Mouse (Mus musculus) hindbrain, embryonic 15.5 days (tissue): ENCODE measurements around the gene A830031A19Rik. TPM values are rescaled to one million over a fixed set of nuclear protein-coding genes. Genes with fewer than 3 reads are reported as not detected.
A peak's percentile ranks its signal among the peaks of the same experiment; 100 is the strongest.

Source experiments
- ATAC-seq: fragments of 200-750 bp; cut with Nextera tagmentation; 2 replicates; pipeline ENCODE4 v1.8.0; 2017; ENCODE audit warnings: low read depth, moderate number of reproducible peaks, moderate TSS enrichment; ENCODE audit not compliant: low FRiP score
- H3K27ac ChIP-seq: fragments of 300-500 bp; sonication (generic); replicated peaks from 2 replicates; pipeline ENCODE4 v1.5.1; 2015; ENCODE audit warnings: mild to moderate bottlenecking, inconsistent platforms
- H3K27me3 ChIP-seq: fragments of 300-500 bp; sonication (generic); 2 replicates; pipeline ENCODE4 v1.6.1; 2015; ENCODE audit warnings: control low read depth, inconsistent platforms
- H3K36me3 ChIP-seq: fragments of 300-500 bp; sonication (generic); 2 replicates; pipeline ENCODE4 v1.6.1; 2015; ENCODE audit warnings: control low read depth, inconsistent platforms
- H3K4me1 ChIP-seq: fragments of 300-500 bp; sonication (generic); replicated peaks from 2 replicates; pipeline ENCODE4 v1.6.1; 2015; ENCODE audit warnings: control low read depth, inconsistent platforms
- H3K4me2 ChIP-seq: fragments of 300-500 bp; sonication (generic); 2 replicates; pipeline ENCODE4 v1.6.1; 2015; ENCODE audit warnings: moderate library complexity, mild to moderate bottlenecking, inconsistent platforms
- H3K4me3 ChIP-seq: fragments of 300-500 bp; sonication (generic); 2 replicates; pipeline ENCODE4 v1.5.1; 2015; ENCODE audit warnings: mild to moderate bottlenecking, inconsistent platforms
- H3K9ac ChIP-seq: fragments of 300-500 bp; sonication (generic); 2 replicates; pipeline ENCODE4 v1.6.1; 2015; ENCODE audit warnings: inconsistent platforms
- H3K9me3 ChIP-seq: fragments of 300-500 bp; sonication (generic); 2 replicates; pipeline ENCODE4 v1.6.1; 2016; ENCODE audit warnings: control low read depth, inconsistent platforms
- WGBS: fragments of 180-500 bp; shearing (Covaris S2); methylation state at CpG from one replicate; pipeline ENCODE4 v1.1.7; 2015; 5-methylcytosine and 5-hydroxymethylcytosine counted together
- polyA plus RNA-seq: library from polyadenylated mRNA; unstranded; fragments of >200 nt; fragmentation: Nextera tagmentation; extraction: Ambion mirVana; gene quantifications from 2 replicates; pipeline ENCODE4 v1.2.1, GENCODE M21; 2015

Gene A830031A19Rik
- polyA plus RNA-seq, 1 experiment from 2014 or later = not detected

DNA sequence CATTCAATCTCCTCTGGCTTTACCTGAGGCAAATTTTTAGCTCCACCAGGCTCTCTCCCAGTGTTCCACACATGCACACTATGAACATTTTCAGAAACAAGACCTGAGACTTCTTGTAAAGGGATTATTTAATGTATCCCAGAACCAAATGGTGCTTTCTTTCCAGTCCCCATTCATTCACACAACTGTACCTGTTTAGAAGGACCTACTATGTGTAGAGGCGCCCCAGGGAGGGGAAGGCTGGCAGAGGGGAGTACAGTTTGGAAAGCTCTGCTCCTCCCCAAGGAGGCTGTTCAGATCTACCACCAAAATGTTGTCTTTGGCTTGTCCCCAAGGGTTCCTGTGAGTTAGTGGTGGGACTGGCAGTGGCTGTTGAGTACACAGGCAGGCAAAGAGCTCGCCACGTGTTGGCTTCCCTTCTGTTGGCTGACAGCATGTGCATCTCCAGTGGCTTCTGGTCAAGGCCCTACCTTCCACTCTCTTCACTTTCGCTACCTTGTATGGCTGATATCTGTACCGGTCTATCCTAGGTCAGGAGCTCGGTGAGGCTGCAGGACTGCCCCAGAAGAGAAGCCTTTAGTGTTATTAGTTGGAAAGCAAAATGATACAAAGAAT is 28.4 kb upstream of the A830031A19Rik start:
- H3K27ac ChIP-seq = no peak overlapping the region
- no peak overlapping the region for H3K4me3 ChIP-seq
- no peaks in the 10 kb centered on the region for H3K9me3 ChIP-seq
- ATAC-seq = no peak
- no peaks in the 10 kb centered on the region for H3K27me3 ChIP-seq
- peaks cover 62% of the 10 kb centered on the region for H3K4me1 ChIP-seq
- 72% methylated on average over 6 of the region's 6 CpGs for WGBS
- no peak overlapping the region for H3K9ac ChIP-seq
- 0 out of 2 replicates have a peak overlapping the region, but pooled peaks have one; percentile 11 for H3K4me2 ChIP-seq
- H3K36me3 ChIP-seq = no peaks in the 10 kb centered on the region

GRCm38 (mm10) chr11:24102372-24102771 is 27.5 kb upstream of the A830031A19Rik start:
- Histone ChIP-seq H3K9me3 (no peaks in the 10 kb centered on the region), H3K27ac (no peak overlapping the region), H3K27me3 (no peaks in the 10 kb centered on the region), H3K4me3 (no peak overlapping the region), H3K4me2 (no peak overlapping the region), H3K36me3 (no peaks in the 10 kb centered on the region), H3K4me1 (peaks cover 65% of the 10 kb centered on the region), H3K9ac (no peak overlapping the region)
- no peak for ATAC-seq
- 59% methylated on average over 2 of the region's 2 CpGs for WGBS

DNA sequence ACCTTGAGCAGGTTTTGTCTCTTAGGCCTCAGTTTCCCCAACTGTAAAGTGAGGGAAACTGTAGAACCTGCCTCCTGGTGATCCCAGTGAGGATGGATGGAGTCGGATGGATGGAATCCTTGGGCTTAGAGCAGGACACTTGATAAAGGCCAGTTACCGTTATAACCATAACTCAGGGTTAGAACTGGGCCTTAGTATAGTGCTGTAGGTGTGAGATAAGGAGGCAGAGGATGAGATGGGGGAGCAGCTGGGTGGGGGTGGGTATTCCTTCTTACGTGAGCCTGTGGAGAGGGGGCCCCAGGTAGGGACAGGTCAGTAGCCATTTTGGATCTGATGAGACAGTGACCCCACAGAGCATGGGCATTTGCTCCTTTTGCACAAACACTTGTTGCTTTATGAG is 26.8 kb upstream of the A830031A19Rik start:
- Histone ChIP-seq H3K9me3 (no peaks in the 10 kb centered on the region), H3K27ac (no peak overlapping the region), H3K27me3 (no peaks in the 10 kb centered on the region), H3K4me3 (no peak overlapping the region), H3K36me3 (no peaks in the 10 kb centered on the region), H3K4me2 (no peak overlapping the region), H3K4me1 (peaks cover 68% of the 10 kb centered on the region), H3K9ac (no peak overlapping the region)
- no peak for ATAC-seq
- WGBS = 87% methylated on average over 3 of the region's 3 CpGs

DNA sequence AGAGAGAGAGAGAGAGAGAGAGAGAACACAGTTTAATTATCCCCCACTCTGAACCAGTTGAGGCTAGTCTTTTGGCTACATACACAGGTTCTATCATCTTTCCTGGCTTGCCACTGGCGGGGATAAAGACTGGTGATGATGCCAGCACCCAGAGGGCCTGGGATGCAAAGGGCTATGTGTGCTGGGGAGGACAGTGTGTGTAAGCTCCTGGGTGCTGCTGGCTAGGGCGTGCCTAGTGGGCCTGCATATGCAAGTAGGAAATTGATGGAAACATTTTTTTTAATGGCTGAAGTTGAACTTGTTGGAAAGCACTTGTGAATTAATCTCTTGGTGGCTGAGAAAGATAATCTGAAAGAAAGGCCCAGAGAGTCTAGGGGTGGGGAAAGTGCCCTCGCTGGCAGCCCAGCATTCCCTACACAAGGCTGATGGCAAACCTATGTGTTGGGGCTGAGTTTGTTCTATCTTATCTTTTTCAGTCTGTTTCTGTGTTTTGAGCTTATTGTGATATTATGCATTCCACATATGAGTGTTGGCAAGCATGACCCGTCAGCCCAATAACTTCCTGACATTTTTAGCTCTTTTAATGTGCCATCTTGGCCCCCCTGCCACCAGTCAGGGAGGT is 25.7 kb upstream of the A830031A19Rik start:
- ATAC-seq = peak; percentile 36; the same call in 1 of the 2 replicates
- Histone ChIP-seq H3K4me2 (peak overlapping the region; percentile 13), H3K9me3 (no peaks in the 10 kb centered on the region), H3K36me3 (no peaks in the 10 kb centered on the region), H3K4me3 (no peak overlapping the region), H3K27me3 (no peaks in the 10 kb centered on the region), H3K27ac (no peak overlapping the region), H3K4me1 (peaks cover 74% of the 10 kb centered on the region), H3K9ac (no peak overlapping the region)
- 43% methylated on average over 4 of the region's 4 CpGs for WGBS

- Histone ChIP-seq H3K4me1 (peaks cover 81% of the 10 kb centered on the region), H3K27ac (0 out of 2 replicates have a peak overlapping the region, but pooled peaks have one; percentile 5), H3K4me2 (peak overlapping the region; percentile 41), H3K4me3 (no peak overlapping the region), H3K9me3 (no peaks in the 10 kb centered on the region), H3K9ac (peak overlapping the region; percentile 28; the same call in 1 of the 2 replicates), H3K27me3 (no peaks in the 10 kb centered on the region), H3K36me3 (no peaks in the 10 kb centered on the region)
- ATAC-seq = peak; percentile 40; the same call in 1 of the 2 replicates
- WGBS = 12% methylated on average over 7 of the region's 7 CpGs
Measured at GRCm38 (mm10) chr11:24099886-24100293, 25.0 kb upstream of the A830031A19Rik start.

DNA sequence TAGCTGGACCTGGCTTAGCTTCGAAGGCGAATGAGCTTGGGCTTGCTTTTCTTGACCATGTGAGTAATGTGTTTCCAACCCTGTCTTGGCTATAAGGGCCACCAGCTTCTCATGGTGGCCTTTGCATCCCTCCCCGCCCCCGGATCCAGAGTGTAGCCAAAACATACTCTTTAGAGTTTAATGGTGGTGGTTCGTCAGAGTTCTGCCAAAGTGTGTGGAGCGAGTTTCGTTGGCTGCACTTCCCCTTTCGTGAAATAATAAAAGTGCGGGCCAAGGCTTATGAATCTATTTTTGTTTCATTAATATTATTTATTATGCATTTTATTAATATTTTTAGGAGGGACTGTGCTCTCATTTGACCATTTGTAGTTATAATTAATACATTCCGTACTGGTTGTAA is 24.4 kb upstream of the A830031A19Rik start:
- Histone ChIP-seq H3K9me3 (no peaks in the 10 kb centered on the region), H3K4me3 (no peak overlapping the region), H3K4me2 (peak overlapping the region; percentile 41), H3K27me3 (no peaks in the 10 kb centered on the region), H3K27ac (no peak overlapping the region), H3K4me1 (peaks cover 87% of the 10 kb centered on the region), H3K36me3 (no peaks in the 10 kb centered on the region), H3K9ac (no peak overlapping the region)
- WGBS = 73% methylated on average over 10 of the region's 10 CpGs
- no peak for ATAC-seq

DNA sequence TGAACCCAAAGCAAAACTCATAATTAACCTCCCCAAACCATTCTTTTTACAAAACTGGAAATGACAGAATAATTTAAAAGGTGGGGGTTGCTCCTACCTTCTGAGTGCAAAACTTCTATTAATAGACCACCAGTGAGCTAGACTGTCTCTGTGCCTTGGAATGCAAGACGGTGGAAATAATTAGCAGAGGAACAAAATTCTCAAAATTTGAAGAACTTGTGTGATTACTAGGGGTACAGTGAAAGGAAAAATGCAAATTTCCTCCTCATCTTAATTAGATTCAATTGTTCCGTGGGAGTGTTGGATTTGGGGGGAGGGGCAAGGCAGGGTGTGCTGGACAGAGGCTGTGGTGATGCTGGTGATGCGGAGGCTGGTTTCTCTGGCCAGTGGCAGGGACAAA is 23.8 kb upstream of the A830031A19Rik start:
- no peak overlapping the region for H3K4me3 ChIP-seq
- H3K9me3 ChIP-seq = no peaks in the 10 kb centered on the region
- H3K4me1 ChIP-seq = peaks cover 91% of the 10 kb centered on the region
- peak overlapping the region; percentile 28 for H3K4me2 ChIP-seq
- H3K36me3 ChIP-seq = no peaks in the 10 kb centered on the region
- H3K27me3 ChIP-seq = no peaks in the 10 kb centered on the region
- 0 out of 2 replicates have a peak overlapping the region, but pooled peaks have one; percentile 1 for H3K27ac ChIP-seq
- ATAC-seq = no peak
- 26% methylated on average over 3 of the region's 3 CpGs for WGBS
- H3K9ac ChIP-seq = no peak overlapping the region

DNA sequence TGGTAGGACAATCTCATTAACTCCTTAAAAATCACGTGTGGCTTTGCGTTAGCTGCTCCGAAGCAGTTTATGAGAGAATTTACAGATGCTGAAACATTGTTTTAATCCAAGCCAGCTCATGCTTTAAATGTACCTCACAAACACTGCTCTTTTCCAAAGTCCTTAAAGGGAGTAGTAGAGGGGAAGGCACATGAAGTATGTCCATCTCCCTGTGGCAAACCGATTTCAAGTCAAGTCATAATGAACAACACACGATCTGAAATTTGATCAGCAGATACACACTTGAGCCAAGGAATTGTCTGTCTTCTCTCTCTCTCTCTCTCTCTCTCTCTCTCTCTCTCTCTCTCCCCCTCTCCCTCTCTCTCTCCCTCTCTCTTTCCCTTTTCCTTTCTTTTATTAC is 23.2 kb upstream of the A830031A19Rik start:
- Histone ChIP-seq H3K4me1 (peaks cover 91% of the 10 kb centered on the region), H3K4me3 (no peak overlapping the region), H3K4me2 (peak overlapping the region; percentile 48), H3K36me3 (no peaks in the 10 kb centered on the region), H3K27ac (no peak overlapping the region; the same call in 1 of the 2 replicates), H3K27me3 (no peaks in the 10 kb centered on the region), H3K9ac (no peak overlapping the region), H3K9me3 (no peaks in the 10 kb centered on the region)
- WGBS = 53% methylated on average over 5 of the region's 5 CpGs
- no peak for ATAC-seq

DNA sequence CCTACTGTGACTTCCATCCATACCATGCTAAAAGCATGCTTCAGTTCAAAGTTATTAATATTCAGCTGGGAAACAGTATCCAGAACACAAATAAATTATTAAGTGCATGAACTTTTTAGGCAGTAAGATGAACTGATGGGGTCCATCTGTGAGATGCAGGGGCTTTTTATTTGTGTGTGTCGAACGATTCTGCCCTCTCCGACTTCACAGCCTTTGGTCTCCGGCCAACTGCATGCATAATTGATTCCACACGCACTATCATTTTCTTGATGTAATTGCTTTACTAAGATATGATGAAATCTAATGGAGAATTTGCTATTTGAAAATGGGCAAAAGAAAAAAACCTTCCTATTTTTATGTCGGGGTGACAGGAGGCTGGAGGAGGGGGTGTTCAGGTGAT is 22.2 kb upstream of the A830031A19Rik start:
- 23% methylated on average over 6 of the region's 6 CpGs for WGBS
- ATAC-seq = no peak
- peaks cover 87% of the 10 kb centered on the region for H3K4me1 ChIP-seq
- H3K4me2 ChIP-seq = peak overlapping the region; percentile 48
- 0 out of 2 replicates have a peak overlapping the region, but pooled peaks have one; percentile 56 for H3K27ac ChIP-seq
- H3K9me3 ChIP-seq = no peaks in the 10 kb centered on the region
- no peaks in the 10 kb centered on the region for H3K27me3 ChIP-seq
- H3K4me3 ChIP-seq = 0 out of 2 replicates have a peak overlapping the region, but pooled peaks have one; percentile 4
- H3K36me3 ChIP-seq = no peaks in the 10 kb centered on the region
- peak overlapping the region; percentile 30; the same call in 1 of the 2 replicates for H3K9ac ChIP-seq

GRCm38 (mm10) chr11:24096483-24096882 is 21.6 kb upstream of the A830031A19Rik start:
- peaks cover 87% of the 10 kb centered on the region for H3K4me1 ChIP-seq
- no peak for ATAC-seq
- no peaks in the 10 kb centered on the region for H3K36me3 ChIP-seq
- 0 out of 2 replicates have a peak overlapping the region, but pooled peaks have one; percentile 4 for H3K4me3 ChIP-seq
- H3K27ac ChIP-seq = peak overlapping the region; percentile 56
- no peaks in the 10 kb centered on the region for H3K9me3 ChIP-seq
- peak overlapping the region; percentile 30; the same call in 1 of the 2 replicates for H3K9ac ChIP-seq
- H3K27me3 ChIP-seq = no peaks in the 10 kb centered on the region
- 41% methylated on average over 6 of the region's 6 CpGs for WGBS
- peak overlapping the region; percentile 48 for H3K4me2 ChIP-seq

DNA sequence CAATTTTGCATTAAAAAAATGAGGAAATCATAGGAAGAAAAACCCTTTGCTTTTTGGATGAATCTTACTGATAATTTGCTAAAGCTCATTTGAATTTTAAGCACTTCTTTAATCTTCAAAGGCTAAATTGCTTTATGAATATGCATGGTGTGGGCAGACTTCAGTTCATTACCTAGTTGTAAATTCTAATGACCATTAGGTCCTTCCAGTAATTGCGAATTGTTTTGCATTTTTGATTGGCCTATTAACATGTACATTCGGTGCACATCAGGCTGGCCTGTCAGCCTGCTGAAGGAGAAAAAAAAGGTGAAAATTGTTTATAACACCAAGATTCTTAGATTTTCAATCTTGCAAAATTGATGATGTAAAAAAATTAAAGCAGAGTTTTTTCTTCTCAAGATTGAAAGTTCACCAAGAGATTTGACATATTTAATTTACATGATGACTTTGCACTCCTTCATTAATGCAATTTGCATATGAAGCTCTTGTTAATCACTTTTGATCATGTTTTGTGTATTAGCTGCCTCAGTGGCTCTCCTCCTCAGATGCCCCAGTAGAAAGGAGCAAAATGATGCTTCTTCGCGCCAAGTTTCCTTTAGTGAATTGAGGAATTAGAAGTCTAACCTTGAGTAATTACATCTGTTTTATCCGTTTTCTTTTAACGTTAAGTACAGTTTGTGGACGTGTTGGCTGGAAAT is 21.0 kb upstream of the A830031A19Rik start:
- peak overlapping the region; percentile 48 for H3K4me2 ChIP-seq
- H3K9ac ChIP-seq = no peak overlapping the region
- H3K4me3 ChIP-seq = peak overlapping the region; percentile 16; the same call in 1 of the 2 replicates
- WGBS = 41% methylated on average over 7 of the region's 7 CpGs
- peak overlapping the region; percentile 67 for H3K27ac ChIP-seq
- H3K27me3 ChIP-seq = no peaks in the 10 kb centered on the region
- no peaks in the 10 kb centered on the region for H3K36me3 ChIP-seq
- H3K9me3 ChIP-seq = no peaks in the 10 kb centered on the region
- ATAC-seq = no peak
- peaks cover 87% of the 10 kb centered on the region for H3K4me1 ChIP-seq

DNA sequence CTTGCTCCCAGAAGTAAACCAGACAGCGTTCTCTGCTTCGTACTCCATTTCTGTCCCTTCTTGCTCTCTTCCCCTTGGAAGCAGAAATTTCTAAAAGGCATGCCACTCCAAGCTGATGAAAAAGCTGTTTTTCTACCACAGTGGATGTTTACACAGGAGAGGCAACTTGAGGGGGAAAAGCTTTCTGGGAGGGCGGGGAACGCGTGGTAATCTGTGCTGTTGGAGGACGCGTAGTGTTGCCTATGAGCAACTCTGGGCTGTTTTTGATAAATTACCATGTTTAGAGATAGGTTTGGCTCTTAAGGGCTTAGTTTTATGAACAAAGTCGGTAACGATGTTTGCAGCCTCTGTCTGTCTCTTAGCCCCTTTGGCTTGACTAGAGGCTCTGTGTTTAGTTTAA is 20.4 kb upstream of the A830031A19Rik start:
- H3K4me3 ChIP-seq = peak overlapping the region; percentile 16
- WGBS = 33% methylated on average over 9 of the region's 9 CpGs

More for the DNA sequence above, 20.4 kb upstream of the A830031A19Rik start:
- H3K9me3 ChIP-seq = no peaks in the 10 kb centered on the region
- H3K27me3 ChIP-seq = no peaks in the 10 kb centered on the region
- ATAC-seq = 0 out of 2 replicates have a peak, but pooled peaks have one; percentile 14
- H3K9ac ChIP-seq = peak overlapping the region; percentile 15; the same call in 1 of the 2 replicates
- H3K4me2 ChIP-seq = peak overlapping the region; percentile 48
- H3K36me3 ChIP-seq = no peaks in the 10 kb centered on the region
- peak overlapping the region; percentile 67 for H3K27ac ChIP-seq
- H3K4me1 ChIP-seq = peaks cover 86% of the 10 kb centered on the region
